Mouse (Mus musculus) stomach, embryonic 15.5 days (tissue): ENCODE data around the gene Rbfox1. TPM values are rescaled to one million over a fixed set of nuclear protein-coding genes. Genes with fewer than 3 reads are reported as not detected.

Source experiments
- ATAC-seq: fragments of 200-750 bp; cut with Nextera tagmentation; 2 replicates; pipeline ENCODE4 v1.8.0; 2017; ENCODE audit warnings: low read depth, moderate number of reproducible peaks, moderate TSS enrichment; ENCODE audit not compliant: insufficient read depth, low FRiP score
- H3K27ac ChIP-seq: fragments of 300-500 bp; sonication (generic); 2 replicates; pipeline ENCODE4 v1.5.1; 2015; ENCODE audit warnings: mild to moderate bottlenecking, inconsistent platforms
- H3K27me3 ChIP-seq: fragments of 300-500 bp; sonication (generic); replicated peaks from 2 replicates; pipeline ENCODE4 v1.6.1; 2015; ENCODE audit warnings: inconsistent platforms
- H3K36me3 ChIP-seq: fragments of 300-500 bp; sonication (generic); 2 replicates; pipeline ENCODE4 v1.6.1; 2015; ENCODE audit warnings: inconsistent platforms
- H3K4me1 ChIP-seq: fragments of 300-500 bp; sonication (generic); 2 replicates; pipeline ENCODE4 v1.6.1; 2015; ENCODE audit warnings: inconsistent platforms
- H3K4me2 ChIP-seq: fragments of 300-500 bp; sonication (generic); 2 replicates; pipeline ENCODE4 v1.6.1; 2015; ENCODE audit warnings: mild to moderate bottlenecking, inconsistent platforms
- H3K4me3 ChIP-seq: fragments of 300-500 bp; sonication (generic); replicated peaks from 2 replicates; pipeline ENCODE4 v1.5.1; 2015; ENCODE audit warnings: inconsistent platforms
- H3K9ac ChIP-seq: fragments of 300-500 bp; sonication (generic); 2 replicates; pipeline ENCODE4 v1.6.1; 2015; ENCODE audit warnings: inconsistent platforms
- H3K9me3 ChIP-seq: fragments of 300-500 bp; sonication (generic); 2 replicates; pipeline ENCODE4 v1.6.1; 2016; ENCODE audit warnings: inconsistent platforms
- WGBS: fragments of 180-500 bp; shearing (Covaris S2); methylation state at CpG from one replicate; pipeline ENCODE4 v1.1.7; 2015; 5-methylcytosine and 5-hydroxymethylcytosine counted together
- polyA plus RNA-seq: library from polyadenylated mRNA; unstranded; fragments of >200 nt; fragmentation: Nextera tagmentation; extraction: Ambion mirVana; gene quantifications from 2 replicates; pipeline ENCODE4 v1.2.1, GENCODE M21; 2015

The Rbfox1 gene
- polyA plus RNA-seq, 1 experiment from 2014 or later, result 3.5 TPM

DNA sequence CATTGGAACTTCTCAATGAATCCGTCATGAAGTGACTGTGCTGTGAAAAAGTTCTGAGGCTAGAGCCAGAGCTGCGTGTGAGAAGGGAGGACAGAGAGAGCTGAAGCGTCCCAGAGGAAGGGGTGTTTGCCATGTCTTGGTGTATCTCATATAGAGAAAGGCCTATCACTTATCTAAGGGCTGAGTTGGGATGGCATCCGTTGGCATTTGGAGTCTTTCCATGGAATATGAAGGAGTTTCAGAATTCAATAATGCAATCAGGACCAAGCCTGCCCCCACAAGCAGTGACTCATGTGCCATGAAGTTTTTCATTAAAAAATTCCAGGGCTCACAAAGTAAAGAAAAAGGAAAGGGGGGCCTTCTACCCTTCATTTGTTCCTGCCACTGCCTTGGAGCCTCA, 112.0 kb downstream of the Rbfox1 start:
- no peak for ATAC-seq
- WGBS, result 69% methylated on average over 4 of the region's 4 CpGs
- no peaks in the 10 kb centered on the region for H3K4me1 ChIP-seq
- H3K36me3 ChIP-seq, result no peaks in the 10 kb centered on the region
- H3K27me3 ChIP-seq, result no peaks in the 10 kb centered on the region
- H3K4me2 ChIP-seq, result no peak overlapping the region
- no peak overlapping the region for H3K9ac ChIP-seq
- no peak overlapping the region for H3K27ac ChIP-seq
- H3K4me3 ChIP-seq, result no peak overlapping the region
- no peaks in the 10 kb centered on the region for H3K9me3 ChIP-seq

DNA sequence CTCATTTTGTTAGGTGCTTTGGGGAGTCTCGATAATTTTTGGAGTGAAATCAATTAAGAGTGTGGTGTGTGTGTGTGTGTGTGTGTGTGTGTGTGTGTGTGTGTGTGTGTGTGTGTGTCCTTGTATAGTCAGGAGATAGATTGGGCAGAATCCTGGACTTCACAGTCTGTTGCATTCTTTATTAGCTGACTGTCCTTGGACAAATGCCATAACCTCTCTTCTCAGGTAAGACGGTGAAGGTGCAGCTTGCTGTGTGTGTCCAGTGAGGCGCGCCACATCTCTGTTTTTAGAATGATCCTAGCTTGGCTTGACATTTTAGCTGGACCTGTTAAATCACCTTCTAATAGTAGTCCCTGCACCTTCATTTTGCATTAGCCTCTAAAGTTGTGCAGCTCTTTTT, 112.5 kb downstream of the Rbfox1 start:
- H3K9ac ChIP-seq, result no peak overlapping the region
- H3K27ac ChIP-seq, result no peak overlapping the region
- no peaks in the 10 kb centered on the region for H3K9me3 ChIP-seq
- WGBS, result 82% methylated on average over 4 of the region's 4 CpGs
- ATAC-seq, result no peak
- no peak overlapping the region for H3K4me2 ChIP-seq
- H3K4me1 ChIP-seq, result no peaks in the 10 kb centered on the region
- H3K36me3 ChIP-seq, result no peaks in the 10 kb centered on the region
- no peaks in the 10 kb centered on the region for H3K27me3 ChIP-seq
- H3K4me3 ChIP-seq, result no peak overlapping the region

GRCm38 (mm10) chr16:6000016-6000415, 114.9 kb downstream of the Rbfox1 start:
- ATAC-seq, result no peak
- H3K4me3 ChIP-seq, result no peak overlapping the region
- no peaks in the 10 kb centered on the region for H3K4me1 ChIP-seq
- no peak overlapping the region for H3K4me2 ChIP-seq
- no peaks in the 10 kb centered on the region for H3K36me3 ChIP-seq
- H3K9me3 ChIP-seq, result no peaks in the 10 kb centered on the region
- no peaks in the 10 kb centered on the region for H3K27me3 ChIP-seq
- H3K9ac ChIP-seq, result no peak overlapping the region
- 50% methylated on average over 1 of the region's 1 CpGs for WGBS
- H3K27ac ChIP-seq, result no peak overlapping the region

GRCm38 (mm10) chr16:6006996-6007395, 121.8 kb downstream of the Rbfox1 start:
- H3K36me3 ChIP-seq, result no peaks in the 10 kb centered on the region
- no peaks in the 10 kb centered on the region for H3K27me3 ChIP-seq
- no peak for ATAC-seq
- H3K4me3 ChIP-seq, result no peak overlapping the region
- H3K4me1 ChIP-seq, result no peaks in the 10 kb centered on the region
- H3K9me3 ChIP-seq, result no peaks in the 10 kb centered on the region
- no peak overlapping the region for H3K9ac ChIP-seq
- H3K27ac ChIP-seq, result no peak overlapping the region
- no peak overlapping the region for H3K4me2 ChIP-seq

DNA sequence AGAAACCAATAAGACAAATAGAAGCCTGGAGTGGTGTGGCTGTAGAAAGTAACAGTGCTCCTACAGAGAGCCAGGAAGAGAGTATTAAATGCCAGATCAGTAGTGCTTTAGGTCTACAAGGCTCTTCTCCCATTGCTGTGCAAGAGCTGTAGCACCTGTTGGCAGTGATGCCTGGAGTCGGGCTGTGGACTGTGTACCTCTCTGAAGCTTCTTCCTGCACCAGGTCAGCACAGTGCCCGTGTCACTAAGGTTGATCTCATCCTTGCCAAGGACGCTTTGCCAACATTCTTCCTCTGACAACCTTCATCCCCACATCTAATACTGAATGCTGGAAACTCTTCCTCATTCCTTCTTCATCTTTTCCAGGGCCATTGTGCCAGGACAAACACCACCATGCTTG, 127.7 kb downstream of the Rbfox1 start:
- H3K27me3 ChIP-seq, result no peaks in the 10 kb centered on the region
- no peak overlapping the region for H3K27ac ChIP-seq
- H3K4me3 ChIP-seq, result no peak overlapping the region
- H3K9me3 ChIP-seq, result no peaks in the 10 kb centered on the region
- ATAC-seq, result no peak
- no peak overlapping the region for H3K4me2 ChIP-seq
- H3K4me1 ChIP-seq, result no peaks in the 10 kb centered on the region
- WGBS, result 84% methylated on average over 3 of the region's 3 CpGs
- H3K36me3 ChIP-seq, result no peaks in the 10 kb centered on the region
- H3K9ac ChIP-seq, result no peak overlapping the region

DNA sequence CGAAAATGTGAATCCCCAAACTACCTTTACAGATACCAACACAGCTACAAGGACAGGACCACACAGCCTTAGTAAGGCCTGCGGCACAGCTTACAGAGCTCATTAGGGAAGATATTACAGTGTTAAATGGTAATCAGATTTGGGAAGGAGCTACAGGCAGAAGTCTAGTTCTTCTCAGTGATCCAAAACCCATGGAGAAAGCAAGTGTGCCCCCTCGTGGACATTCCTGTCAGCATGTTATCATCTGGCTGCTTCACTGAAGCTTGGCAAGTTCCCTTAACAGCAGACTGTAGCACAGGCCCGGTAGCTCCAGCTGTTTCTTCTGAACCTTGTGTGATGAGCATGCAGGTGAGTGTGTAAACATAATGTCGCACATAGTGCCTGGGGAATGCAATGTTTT, 133.5 kb downstream of the Rbfox1 start:
- no peak overlapping the region for H3K27ac ChIP-seq
- ATAC-seq, result no peak

DNA sequence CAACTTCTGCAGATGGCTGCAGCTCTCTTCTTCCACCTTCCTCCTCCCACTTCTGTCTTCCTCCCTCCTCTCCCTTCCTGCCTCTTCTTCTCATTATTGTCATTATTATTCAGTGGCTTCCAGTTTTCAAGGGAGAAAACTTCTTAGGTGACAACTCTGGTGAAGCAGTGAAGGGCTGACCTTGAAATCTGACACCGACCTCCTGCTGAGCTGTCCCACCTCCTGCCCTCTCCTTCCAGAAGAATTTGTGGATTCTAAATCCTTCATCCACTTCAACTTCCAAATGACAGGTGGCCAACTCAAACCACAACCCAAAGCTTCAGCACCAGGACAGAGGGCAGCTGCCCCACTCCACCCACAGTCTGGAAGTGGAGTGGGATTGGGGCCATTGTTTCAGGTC, 134.2 kb downstream of the Rbfox1 start:
- ATAC-seq, result no peak
- H3K4me2 ChIP-seq, result no peak overlapping the region
- H3K9me3 ChIP-seq, result no peaks in the 10 kb centered on the region

More for the DNA sequence above, 133.5 kb downstream of the Rbfox1 start:
- H3K4me3 ChIP-seq, result no peak overlapping the region
- H3K9ac ChIP-seq, result no peak overlapping the region
- no peak overlapping the region for H3K4me2 ChIP-seq
- WGBS, result 35% methylated on average over 5 of the region's 5 CpGs
- H3K36me3 ChIP-seq, result no peaks in the 10 kb centered on the region
- no peaks in the 10 kb centered on the region for H3K4me1 ChIP-seq
- no peaks in the 10 kb centered on the region for H3K27me3 ChIP-seq
- H3K9me3 ChIP-seq, result no peaks in the 10 kb centered on the region

GRCm38 (mm10) chr16:6031280-6031679, 146.1 kb downstream of the Rbfox1 start:
- Histone ChIP-seq H3K36me3 (no peaks in the 10 kb centered on the region), H3K4me1 (no peaks in the 10 kb centered on the region), H3K4me2 (no peak overlapping the region), H3K4me3 (no peak overlapping the region), H3K27me3 (no peaks in the 10 kb centered on the region), H3K27ac (no peak overlapping the region), H3K9ac (no peak overlapping the region), H3K9me3 (no peaks in the 10 kb centered on the region)
- ATAC-seq, result no peak
- WGBS, result 82% methylated on average over 1 of the region's 1 CpGs

More for the DNA sequence above, 134.2 kb downstream of the Rbfox1 start:
- H3K4me1 ChIP-seq, result no peaks in the 10 kb centered on the region
- no peak overlapping the region for H3K4me3 ChIP-seq
- WGBS, result 18% methylated on average over 1 of the region's 1 CpGs
- H3K27me3 ChIP-seq, result no peaks in the 10 kb centered on the region
- no peak overlapping the region for H3K9ac ChIP-seq
- H3K27ac ChIP-seq, result no peak overlapping the region
- H3K36me3 ChIP-seq, result no peaks in the 10 kb centered on the region

- 84% methylated on average over 7 of the region's 7 CpGs for WGBS
- Histone ChIP-seq H3K27ac (no peak overlapping the region), H3K36me3 (no peaks in the 10 kb centered on the region), H3K4me2 (no peak overlapping the region), H3K27me3 (no peaks in the 10 kb centered on the region), H3K4me3 (no peak overlapping the region), H3K9ac (no peak overlapping the region), H3K9me3 (no peaks in the 10 kb centered on the region), H3K4me1 (no peaks in the 10 kb centered on the region)
- no peak for ATAC-seq
Observed at GRCm38 (mm10) chr16:6032563-6032962, 147.4 kb downstream of the Rbfox1 start.

DNA sequence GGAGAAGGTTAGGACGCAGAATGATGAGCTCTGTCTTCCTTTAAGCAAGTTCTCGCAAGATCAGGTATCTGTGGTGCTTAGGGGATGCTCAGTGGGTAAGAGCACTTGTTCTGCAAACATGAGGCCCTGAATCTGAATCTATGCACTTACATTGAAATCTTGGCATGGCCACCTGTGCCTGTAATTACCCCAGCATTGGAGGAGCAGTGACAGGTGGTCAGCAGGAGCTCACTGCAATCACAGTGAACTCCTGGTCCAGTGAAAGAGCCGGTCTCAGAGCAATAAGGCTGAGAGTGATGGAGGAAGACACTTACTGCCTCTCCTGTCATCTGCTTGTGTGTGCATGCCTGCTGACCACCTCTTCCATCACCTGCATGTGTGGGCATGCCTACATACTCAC, 149.7 kb downstream of the Rbfox1 start:
- no peak overlapping the region for H3K9ac ChIP-seq
- no peak overlapping the region for H3K4me3 ChIP-seq
- H3K4me1 ChIP-seq, result no peaks in the 10 kb centered on the region
- WGBS, result 66% methylated on average over 3 of the region's 3 CpGs
- ATAC-seq, result no peak
- no peak overlapping the region for H3K4me2 ChIP-seq
- H3K9me3 ChIP-seq, result no peaks in the 10 kb centered on the region
- H3K36me3 ChIP-seq, result no peaks in the 10 kb centered on the region
- no peak overlapping the region for H3K27ac ChIP-seq
- H3K27me3 ChIP-seq, result no peaks in the 10 kb centered on the region

DNA sequence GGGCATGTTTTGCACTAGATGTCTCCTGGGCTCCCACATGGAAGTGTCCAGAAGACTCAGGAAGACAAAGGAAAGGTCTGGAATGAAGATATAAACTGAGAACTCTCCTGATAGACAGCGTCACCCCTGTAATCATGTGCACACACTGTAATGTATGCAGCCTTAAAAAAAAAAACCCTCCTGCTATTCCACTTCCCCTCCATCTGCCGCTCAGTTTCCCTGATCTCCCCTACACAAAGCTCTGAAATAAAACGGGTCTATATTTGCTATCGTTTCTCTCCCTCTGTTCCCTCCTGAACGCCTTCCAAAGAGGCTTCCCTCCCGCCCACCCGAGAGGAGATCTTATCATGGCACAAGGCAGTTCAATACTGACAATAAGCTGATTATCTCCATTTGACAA, 151.9 kb downstream of the Rbfox1 start:
- no peaks in the 10 kb centered on the region for H3K9me3 ChIP-seq
- H3K4me1 ChIP-seq, result no peaks in the 10 kb centered on the region
- H3K9ac ChIP-seq, result no peak overlapping the region
- no peaks in the 10 kb centered on the region for H3K27me3 ChIP-seq
- H3K4me2 ChIP-seq, result no peak overlapping the region
- no peak overlapping the region for H3K4me3 ChIP-seq
- H3K36me3 ChIP-seq, result no peaks in the 10 kb centered on the region
- H3K27ac ChIP-seq, result no peak overlapping the region
- ATAC-seq, result no peak
- 73% methylated on average over 7 of the region's 7 CpGs for WGBS

DNA sequence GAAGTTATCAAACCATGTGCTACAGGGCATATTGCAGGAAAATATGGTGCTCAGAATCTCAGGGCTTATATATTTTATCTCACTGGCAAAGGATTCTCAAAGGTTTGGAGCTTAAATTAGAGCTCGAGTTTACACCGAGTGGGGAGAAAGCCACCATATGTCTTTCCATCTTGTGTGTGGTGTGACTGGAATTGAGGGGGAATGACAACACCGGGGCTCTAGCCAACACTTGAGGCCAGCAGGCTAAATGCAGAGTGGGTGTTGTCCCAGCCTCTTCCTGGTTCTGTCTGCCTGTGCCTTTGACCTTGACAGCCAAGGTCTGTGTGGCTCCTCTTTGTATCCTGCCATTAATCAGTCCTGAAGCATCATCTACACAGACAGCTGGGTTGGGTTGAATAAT, 157.6 kb downstream of the Rbfox1 start:
- no peak overlapping the region for H3K4me3 ChIP-seq
- H3K4me1 ChIP-seq, result no peaks in the 10 kb centered on the region
- H3K9ac ChIP-seq, result no peak overlapping the region
- 76% methylated on average over 3 of the region's 3 CpGs for WGBS
- no peaks in the 10 kb centered on the region for H3K36me3 ChIP-seq
- ATAC-seq, result no peak
- H3K27me3 ChIP-seq, result no peaks in the 10 kb centered on the region
- no peaks in the 10 kb centered on the region for H3K9me3 ChIP-seq
- H3K27ac ChIP-seq, result no peak overlapping the region
- no peak overlapping the region for H3K4me2 ChIP-seq

- ATAC-seq, result no peak
- 58% methylated on average over 1 of the region's 1 CpGs for WGBS
- Histone ChIP-seq H3K4me2 (no peak overlapping the region), H3K4me3 (no peak overlapping the region), H3K27me3 (no peaks in the 10 kb centered on the region), H3K9ac (no peak overlapping the region), H3K36me3 (no peaks in the 10 kb centered on the region), H3K9me3 (no peaks in the 10 kb centered on the region), H3K27ac (no peak overlapping the region), H3K4me1 (no peaks in the 10 kb centered on the region)
Observed at GRCm38 (mm10) chr16:6048601-6049000, 163.4 kb downstream of the Rbfox1 start.
